Mouse (Mus musculus) myocyte (in vitro differentiated cells): Measurements from ENCODE around the gene Kcnc1. TPM values are rescaled to one million over a fixed set of nuclear protein-coding genes. Genes with fewer than 3 reads are reported as not detected.

Source experiments
- H3K27me3 ChIP-seq: one replicate; pipeline ENCODE4 v1.6.1; 2011; ENCODE audit not compliant: control insufficient read depth, insufficient read depth, insufficient read length
- H3K36me3 ChIP-seq: one replicate; pipeline ENCODE4 v1.6.1; 2011; ENCODE audit not compliant: control insufficient read depth, insufficient read depth
- H3K4me2 ChIP-seq: one replicate; pipeline ENCODE4 v1.6.1; 2011; ENCODE audit warnings: low read depth, control low read depth
- H3K4me3 ChIP-seq: one replicate; pipeline ENCODE4 v1.5.1; 2011; ENCODE audit warnings: mild to moderate bottlenecking, control low read depth, moderate library complexity
- H3K79me2 ChIP-seq: one replicate; pipeline ENCODE4 v1.6.1; 2011; ENCODE audit not compliant: control insufficient read depth, insufficient read depth
- H3ac ChIP-seq: one replicate; pipeline ENCODE4 v1.6.1; 2011; ENCODE audit not compliant: control insufficient read depth, insufficient read length
- CEBPB ChIP-seq: IDR thresholded peaks from 2 replicates; pipeline ENCODE4 v1.6.1; 2011; ENCODE audit warnings: mild to moderate bottlenecking, moderate library complexity; ENCODE audit not compliant: poor library complexity, insufficient read depth, severe bottlenecking
- E2F4 ChIP-seq: IDR thresholded peaks from one replicate; pipeline ENCODE4 v1.6.1; 2011; ENCODE audit warnings: mild to moderate bottlenecking, control low read depth, moderate library complexity; ENCODE audit not compliant: insufficient read depth
- MAX ChIP-seq: IDR thresholded peaks from one replicate; pipeline ENCODE4 v1.6.1; 2011; ENCODE audit warnings: low read depth, mild to moderate bottlenecking, control low read depth
- MYOD1 ChIP-seq, 3 experiments: IDR thresholded peaks; one replicate each; pipeline ENCODE4 v1.6.1; 2011; ENCODE audit warnings: control low read depth in 2 of 3, low read depth in 2 of 3, mild to moderate bottlenecking in 2 of 3, moderate library complexity in 1 of 3; ENCODE audit not compliant: insufficient read length in 2 of 3, control insufficient read depth in 1 of 3
- MYOG ChIP-seq, 3 experiments: IDR thresholded peaks; one replicate each; pipeline ENCODE4 v1.6.1; 2011; ENCODE audit warnings: control low read depth in 2 of 3, low read depth in 2 of 3, mild to moderate bottlenecking in 2 of 3; ENCODE audit not compliant: insufficient read length in 2 of 3, control insufficient read depth in 1 of 3, insufficient read depth in 1 of 3
- POLR2A ChIP-seq: IDR thresholded peaks from one replicate; pipeline ENCODE4 v1.6.1; 2011; ENCODE audit warnings: low read depth, mild to moderate bottlenecking, control low read depth, moderate library complexity; ENCODE audit not compliant: insufficient read length
- POLR2AphosphoS2 ChIP-seq: IDR thresholded peaks from one replicate; pipeline ENCODE4 v1.6.1; 2011; ENCODE audit warnings: low read depth, control low read depth; ENCODE audit not compliant: insufficient read length
- REST ChIP-seq: IDR thresholded peaks from one replicate; pipeline ENCODE4 v1.6.1; 2011; ENCODE audit warnings: mild to moderate bottlenecking, control low read depth, moderate library complexity; ENCODE audit not compliant: insufficient read depth, insufficient read length
- SRF ChIP-seq: IDR thresholded peaks from one replicate; pipeline ENCODE4 v1.6.1; 2011; ENCODE audit warnings: low read depth; ENCODE audit not compliant: control insufficient read depth, insufficient read length
- TCF12 ChIP-seq: IDR thresholded peaks from one replicate; pipeline ENCODE4 v1.6.1; 2011; ENCODE audit warnings: mild to moderate bottlenecking, control low read depth; ENCODE audit not compliant: poor library complexity, insufficient read depth, severe bottlenecking
- TCF3 ChIP-seq: IDR thresholded peaks from one replicate; pipeline ENCODE4 v1.6.1; 2011; ENCODE audit warnings: low read depth, control low read depth; ENCODE audit not compliant: insufficient read length
- USF1 ChIP-seq: IDR thresholded peaks from one replicate; pipeline ENCODE4 v1.6.1; 2011; ENCODE audit warnings: low read depth, mild to moderate bottlenecking, control low read depth, moderate library complexity
- polyA plus RNA-seq: library from polyadenylated mRNA; unstranded; fragments of >200 nt; fragmentation: generic; extraction: Trizol; gene quantifications from one replicate; pipeline ENCODE4 v1.2.1, GENCODE M21; 2012; ENCODE audit warnings: missing spikeins

The Kcnc1 gene
- polyA plus RNA-seq, 1 experiment: 0.07 TPM

GRCm38 (mm10) chr7:46390226-46390625 is 6.1 kb upstream of the Kcnc1 start:
- no peak overlapping the region for H3K4me3 ChIP-seq
- TF ChIP-seq TCF3 (no peak), MAX (no peak), TCF12 (no peak), MYOG (IDR thresholded peaks at IDR 0.05; ENCODE audit: control insufficient read depth in 1 of 3, insufficient read depth in 1 of 3, insufficient read length in 2 of 3, low read depth in 2 of 3) (no peak)
- H3K27me3 ChIP-seq: peaks cover 25% of the 10 kb centered on the region
- no peaks in the 10 kb centered on the region for H3K36me3 ChIP-seq
- peak overlapping the region; percentile 12 for H3K4me2 ChIP-seq
- no peaks in the 10 kb centered on the region for H3K79me2 ChIP-seq
- H3ac ChIP-seq: no peak overlapping the region

DNA sequence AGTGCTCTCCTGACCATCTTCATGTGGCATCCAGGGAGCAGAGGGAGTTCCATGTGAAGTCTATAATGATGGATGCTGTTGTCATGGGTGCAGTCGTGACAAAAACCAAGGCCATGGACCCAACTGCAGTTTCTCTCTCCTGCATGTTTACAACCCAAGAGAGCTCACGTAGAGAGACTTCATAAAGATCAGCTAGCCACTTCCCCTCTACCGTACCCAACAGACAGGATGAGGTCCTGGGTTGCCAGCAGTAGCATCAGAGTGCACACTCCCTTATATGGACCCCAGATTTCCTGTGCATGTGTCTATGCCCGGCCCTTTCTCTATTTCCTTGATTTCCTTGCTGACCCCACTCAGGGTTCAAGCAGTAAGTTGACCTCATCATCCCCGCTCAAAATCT is 4.6 kb upstream of the Kcnc1 start:
- H3K36me3 ChIP-seq: no peaks in the 10 kb centered on the region
- H3K27me3 ChIP-seq: peaks cover 33% of the 10 kb centered on the region
- no peaks in the 10 kb centered on the region for H3K79me2 ChIP-seq
- TF ChIP-seq USF1 (no peak), TCF3 (no peak), MYOG (IDR thresholded peaks at IDR 0.05; ENCODE audit: control insufficient read depth in 1 of 3, insufficient read depth in 1 of 3, insufficient read length in 2 of 3, low read depth in 2 of 3) (no peak), CEBPB (no peak), POLR2A (no peak), SRF (no peak), MAX (no peak), REST (no peak), E2F4 (no peak)
- H3K4me2 ChIP-seq: no peak overlapping the region
- no peak overlapping the region for H3ac ChIP-seq
- no peak overlapping the region for H3K4me3 ChIP-seq

DNA sequence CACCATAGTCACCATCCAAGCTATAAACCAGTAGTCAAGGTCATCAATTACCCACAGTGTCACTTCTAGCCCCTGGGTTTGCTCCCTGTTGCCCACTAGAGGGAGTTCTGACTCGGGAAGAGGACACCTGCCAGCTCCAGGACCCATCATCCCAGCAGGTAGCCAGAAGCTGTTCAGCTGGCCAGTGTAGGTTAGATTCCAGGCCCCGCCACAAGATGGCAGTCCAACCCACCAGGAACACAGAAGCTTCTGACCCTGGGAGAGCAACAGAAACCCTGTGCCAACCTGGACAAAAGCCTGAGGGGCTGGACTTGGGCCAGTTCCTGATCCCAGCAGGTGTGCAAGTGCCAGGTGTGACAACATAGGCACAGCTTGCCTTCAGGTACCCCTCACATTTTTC is 3.2 kb upstream of the Kcnc1 start:
- Histone ChIP-seq H3K79me2 (no peaks in the 10 kb centered on the region), H3K36me3 (no peaks in the 10 kb centered on the region), H3K27me3 (peaks cover 47% of the 10 kb centered on the region), H3K4me3 (no peak overlapping the region), H3ac (no peak overlapping the region), H3K4me2 (no peak overlapping the region)
- TF ChIP-seq POLR2A (no peak), USF1 (no peak), SRF (no peak), REST (no peak), MYOG (IDR thresholded peaks at IDR 0.05; ENCODE audit: control insufficient read depth in 1 of 3, insufficient read depth in 1 of 3, insufficient read length in 2 of 3, low read depth in 2 of 3) (no peak), MYOD1 (IDR thresholded peaks at IDR 0.05; ENCODE audit: control insufficient read depth in 1 of 3, insufficient read length in 2 of 3, low read depth in 2 of 3) (no peak), POLR2AphosphoS2 (no peak), CEBPB (no peak), MAX (no peak), TCF12 (no peak), E2F4 (no peak), TCF3 (no peak)

DNA sequence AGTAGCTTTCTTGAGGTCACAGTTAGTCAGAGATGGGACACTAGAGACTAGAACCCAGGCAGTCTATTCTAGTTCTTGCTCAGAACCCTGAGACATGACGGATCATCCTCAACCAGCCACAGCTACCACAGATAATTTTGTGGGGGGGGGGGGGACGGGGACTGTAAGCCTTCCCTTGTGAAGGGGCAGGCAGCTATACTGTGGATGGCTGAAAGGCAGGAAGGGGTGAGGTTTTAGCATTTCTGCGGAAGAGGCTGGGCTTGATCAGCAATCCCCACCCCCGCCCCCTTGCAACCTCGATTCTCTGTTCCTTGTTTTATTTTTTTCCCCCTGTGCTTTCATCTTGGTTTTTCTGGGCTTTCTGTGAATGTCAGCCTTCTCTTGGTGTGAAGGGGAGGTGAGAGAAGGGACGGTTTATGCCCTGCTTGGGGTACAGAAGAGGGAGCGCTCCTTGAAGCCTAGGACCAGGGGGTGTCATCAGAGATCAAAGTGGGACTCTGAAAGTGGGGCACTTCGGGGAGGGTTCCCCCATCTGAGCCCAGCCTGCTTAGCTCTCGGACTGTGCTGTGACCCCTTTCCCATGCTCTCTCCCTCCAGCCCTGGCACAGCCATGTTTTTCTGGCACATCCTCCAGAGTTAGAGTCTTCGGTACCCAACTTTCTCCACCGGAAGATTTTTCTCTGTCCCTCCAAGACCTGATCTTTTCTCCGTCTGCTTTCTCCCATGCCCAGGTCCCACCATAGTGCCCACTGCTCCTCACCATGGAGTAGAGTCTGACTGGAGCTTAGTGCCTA is 2.4 kb upstream of the Kcnc1 start:
- TF ChIP-seq USF1 (no peak), E2F4 (no peak), TCF3 (no peak), POLR2AphosphoS2 (no peak), MYOG (IDR thresholded peaks at IDR 0.05; ENCODE audit: control insufficient read depth in 1 of 3, insufficient read depth in 1 of 3, insufficient read length in 2 of 3, low read depth in 2 of 3) (no peak), MAX (no peak), SRF (no peak)
- no peak overlapping the region for H3K4me2 ChIP-seq
- H3ac ChIP-seq: no peak overlapping the region
- no peaks in the 10 kb centered on the region for H3K36me3 ChIP-seq
- no peak overlapping the region for H3K4me3 ChIP-seq
- peaks cover 54% of the 10 kb centered on the region for H3K27me3 ChIP-seq
- H3K79me2 ChIP-seq: no peaks in the 10 kb centered on the region

- no peak overlapping the region for H3K4me3 ChIP-seq
Measured at GRCm38 (mm10) chr7:46394933-46395332, 1.4 kb upstream of the Kcnc1 start.

More at GRCm38 (mm10) chr7:46394933-46395332, 1.4 kb upstream of the Kcnc1 start:
- Histone ChIP-seq H3K79me2 (no peaks in the 10 kb centered on the region), H3K4me2 (no peak overlapping the region), H3ac (no peak overlapping the region), H3K36me3 (no peaks in the 10 kb centered on the region), H3K27me3 (peaks cover 60% of the 10 kb centered on the region)
- TF ChIP-seq E2F4 (no peak), USF1 (no peak), TCF3 (no peak), TCF12 (no peak), CEBPB (no peak), POLR2A (no peak), MYOD1 (IDR thresholded peaks at IDR 0.05; ENCODE audit: control insufficient read depth in 1 of 3, insufficient read length in 2 of 3, low read depth in 2 of 3) (no peak), REST (no peak), POLR2AphosphoS2 (no peak), MAX (no peak), SRF (no peak), MYOG (IDR thresholded peaks at IDR 0.05; ENCODE audit: control insufficient read depth in 1 of 3, insufficient read depth in 1 of 3, insufficient read length in 2 of 3, low read depth in 2 of 3) (no peak)
